Mouse (Mus musculus) MEL (cell line): ENCODE results near the gene Caskin1. TPM values are rescaled to one million over a fixed set of nuclear protein-coding genes. Genes with fewer than 3 reads are reported as not detected.

Experiments used
- DNase-seq: peaks from one replicate; pipeline ENCODE4 v3.0.0; 2011; ENCODE audit warnings: low read depth, low spot score
- H3K27ac ChIP-seq: 2 replicates; pipeline ENCODE4 v1.5.1; 2012; ENCODE audit warnings: low read depth, mild to moderate bottlenecking, control low read depth, low read length, moderate library complexity; ENCODE audit not compliant: control insufficient read depth
- H3K27me3 ChIP-seq, 2 experiments: fragments of 150-350 bp in 1 of 2; sonication (generic) in 1 of 2; 2 replicates each; pipeline ENCODE4 v1.6.1; 2012; ENCODE audit warnings: low read length in 2 of 2, mild to moderate bottlenecking in 2 of 2, improper control_type of control experiment in 1 of 2, moderate library complexity in 1 of 2; ENCODE audit not compliant: insufficient read depth in 2 of 2, control insufficient read depth in 1 of 2
- H3K36me3 ChIP-seq, 2 experiments: 2 replicates each; pipeline ENCODE4 v1.6.1; 2012 to 2014; ENCODE audit warnings: low read length in 2 of 2, improper control_type of control experiment in 1 of 2, inconsistent platforms in 1 of 2, mild to moderate bottlenecking in 1 of 2; ENCODE audit not compliant: insufficient read depth in 2 of 2, control insufficient read depth in 1 of 2
- H3K4me1 ChIP-seq, 2 experiments: fragments of 150-350 bp in 1 of 2; sonication (generic) in 1 of 2; 2 replicates each; pipeline ENCODE4 v1.6.1; 2012; ENCODE audit warnings: low read length in 2 of 2, improper control_type of control experiment in 1 of 2, mild to moderate bottlenecking in 1 of 2; ENCODE audit not compliant: insufficient read depth in 2 of 2, control insufficient read depth in 1 of 2
- H3K4me3 ChIP-seq, 2 experiments: fragments of 150-350 bp in 1 of 2; sonication (generic) in 1 of 2; 2 replicates each; pipeline ENCODE4 v1.5.1; 2012; ENCODE audit warnings: low read depth in 2 of 2, low read length in 2 of 2, mild to moderate bottlenecking in 2 of 2, moderate library complexity in 2 of 2, control low read depth in 1 of 2, improper control_type of control experiment in 1 of 2; ENCODE audit not compliant: control insufficient read depth in 1 of 2, insufficient read depth in 1 of 2
- H3K79me2 ChIP-seq: 2 replicates; pipeline ENCODE4 v1.6.1; 2012; ENCODE audit warnings: mild to moderate bottlenecking, low read length, moderate library complexity; ENCODE audit not compliant: control insufficient read depth, poor library complexity, insufficient read depth
- H3K9ac ChIP-seq: 2 replicates; pipeline ENCODE4 v1.6.1; 2012; ENCODE audit warnings: low read depth, mild to moderate bottlenecking, control low read depth, low read length, moderate library complexity; ENCODE audit not compliant: control insufficient read depth, poor library complexity, severe bottlenecking
- H3K9me3 ChIP-seq: fragments of 150-350 bp; sonication (generic); replicated peaks from 2 replicates; pipeline ENCODE4 v1.6.1; 2012; ENCODE audit warnings: mild to moderate bottlenecking, low read length, improper control_type of control experiment, moderate library complexity; ENCODE audit not compliant: insufficient read depth
- BHLHE40 ChIP-seq: IDR thresholded peaks from 2 replicates; pipeline ENCODE4 v1.6.1; 2012; ENCODE audit warnings: low read depth, mild to moderate bottlenecking, inconsistent platforms, low read length, improper control_type of control experiment, borderline replicate concordance
- CTCF ChIP-seq, 3 experiments: IDR thresholded peaks in 2 of 3; conservative IDR thresholded peaks in 1 of 3; 2 replicates each; pipeline ENCODE4 v1.5.1; 2011 to 2012; ENCODE audit warnings: low read length in 3 of 3, low read depth in 2 of 3, mild to moderate bottlenecking in 2 of 3, improper control_type of control experiment in 1 of 3, inconsistent platforms in 1 of 3, mixed read lengths in 1 of 3, moderate library complexity in 1 of 3; ENCODE audit not compliant: control insufficient read depth in 1 of 3, insufficient read depth in 1 of 3, poor library complexity in 1 of 3, severe bottlenecking in 1 of 3
- E2F4 ChIP-seq: IDR thresholded peaks from 2 replicates; pipeline ENCODE4 v1.6.1; 2011; ENCODE audit warnings: low read depth, low read length, improper control_type of control experiment, borderline replicate concordance
- EP300 ChIP-seq, 2 experiments: IDR thresholded peaks; 2 replicates each; pipeline ENCODE4 v1.6.1; 2011; ENCODE audit warnings: improper control_type of control experiment in 2 of 2, low read length in 2 of 2, low read depth in 1 of 2, mild to moderate bottlenecking in 1 of 2
- GABPA ChIP-seq: IDR thresholded peaks from 2 replicates; pipeline ENCODE4 v1.6.1; 2012; ENCODE audit warnings: low read depth, mild to moderate bottlenecking, inconsistent platforms, low read length, improper control_type of control experiment, moderate library complexity
- MAFK ChIP-seq: IDR thresholded peaks from 2 replicates; pipeline ENCODE4 v1.6.1; 2011; ENCODE audit warnings: low read depth, mild to moderate bottlenecking, low read length, improper control_type of control experiment, borderline replicate concordance
- MAX ChIP-seq: IDR thresholded peaks from 2 replicates; pipeline ENCODE4 v1.6.1; 2011; ENCODE audit warnings: low read length, improper control_type of control experiment
- MEF2A ChIP-seq: IDR thresholded peaks from 2 replicates; pipeline ENCODE4 v1.6.1; 2014; ENCODE audit warnings: low read depth, mild to moderate bottlenecking, inconsistent platforms, low read length, improper control_type of control experiment; ENCODE audit not compliant: poor library complexity, insufficient replicate concordance, severe bottlenecking; ENCODE audit errors: extremely low read depth
- MXI1 ChIP-seq: IDR thresholded peaks from 2 replicates; pipeline ENCODE4 v1.6.1; 2011; ENCODE audit warnings: mild to moderate bottlenecking, low read depth, low read length, improper control_type of control experiment
- NRF1 ChIP-seq: IDR thresholded peaks from 2 replicates; pipeline ENCODE4 v1.6.1; 2014; ENCODE audit warnings: low read depth, mild to moderate bottlenecking, inconsistent platforms, low read length, improper control_type of control experiment, moderate library complexity; ENCODE audit not compliant: poor library complexity, insufficient read depth, severe bottlenecking
- POLR2AphosphoS2 ChIP-seq: IDR thresholded peaks from 2 replicates; pipeline ENCODE4 v1.6.1; 2011; ENCODE audit warnings: low read length, improper control_type of control experiment
- POLR2AphosphoS5 ChIP-seq: IDR thresholded peaks from 2 replicates; pipeline ENCODE4 v1.6.1; 2012; ENCODE audit warnings: low read depth, borderline replicate concordance, mild to moderate bottlenecking, inconsistent platforms, low read length, moderate library complexity, mixed read lengths
- RAD21 ChIP-seq: IDR thresholded peaks from 2 replicates; pipeline ENCODE4 v1.6.1; 2011; ENCODE audit warnings: mild to moderate bottlenecking, low read depth, low read length, improper control_type of control experiment
- TCF12 ChIP-seq: IDR thresholded peaks from 2 replicates; pipeline ENCODE4 v1.6.1; 2014; ENCODE audit warnings: low read depth, mild to moderate bottlenecking, inconsistent platforms, low read length, improper control_type of control experiment, moderate library complexity
- UBTF ChIP-seq: IDR thresholded peaks from 2 replicates; pipeline ENCODE4 v1.6.1; 2012; ENCODE audit warnings: low read depth, mild to moderate bottlenecking, inconsistent platforms, low read length, improper control_type of control experiment, moderate library complexity, borderline replicate concordance; ENCODE audit not compliant: insufficient read depth
- USF1 ChIP-seq: IDR thresholded peaks from 2 replicates; pipeline ENCODE4 v1.6.1; 2014; ENCODE audit warnings: low read depth, mild to moderate bottlenecking, inconsistent platforms, low read length, improper control_type of control experiment, moderate library complexity
- USF2 ChIP-seq, 2 experiments: IDR thresholded peaks; 2 replicates each; pipeline ENCODE4 v1.6.1; 2011 to 2012; ENCODE audit warnings: improper control_type of control experiment in 2 of 2, low read length in 2 of 2, borderline replicate concordance in 1 of 2, inconsistent platforms in 1 of 2, low read depth in 1 of 2, mild to moderate bottlenecking in 1 of 2; ENCODE audit not compliant: insufficient read depth in 1 of 2
- ZC3H11A ChIP-seq: IDR thresholded peaks from 2 replicates; pipeline ENCODE4 v1.6.1; 2012; ENCODE audit warnings: low read depth, mild to moderate bottlenecking, inconsistent platforms, low read length, improper control_type of control experiment
- ZKSCAN1 ChIP-seq: IDR thresholded peaks from 2 replicates; pipeline ENCODE4 v1.6.1; 2012; ENCODE audit warnings: low read depth, mild to moderate bottlenecking, inconsistent platforms, low read length, improper control_type of control experiment, moderate library complexity
- ZMIZ1 ChIP-seq: IDR thresholded peaks from 2 replicates; pipeline ENCODE4 v1.6.1; 2012; ENCODE audit warnings: low read depth, mild to moderate bottlenecking, inconsistent platforms, low read length, improper control_type of control experiment, moderate library complexity
- polyA plus RNA-seq, 2 experiments: library from polyadenylated mRNA; stranded (reverse) in 1 of 2; unstranded in 1 of 2; fragments of >175 nt in 1 of 2; fragments of >200 nt in 1 of 2; gene quantifications; 2 replicates each; pipeline versions ENCODE4 v1.2.1 to v1.2.4; 2012; ENCODE audit warnings: low replicate concordance in 2 of 2, low read depth in 1 of 2; ENCODE audit not compliant: insufficient read length in 2 of 2, insufficient read depth in 1 of 2, missing spikeins in 1 of 2
- total RNA-seq: library from RNA; depleted of rRNA; stranded (reverse); fragments of 300-350 nt; gene quantifications from 2 replicates; pipeline ENCODE4 v1.2.3, GENCODE M21; 2012

The Caskin1 gene
- total and polyA plus RNA-seq, 3 experiments: 0.04 to 0.38 TPM; not detected in 1

DNA sequence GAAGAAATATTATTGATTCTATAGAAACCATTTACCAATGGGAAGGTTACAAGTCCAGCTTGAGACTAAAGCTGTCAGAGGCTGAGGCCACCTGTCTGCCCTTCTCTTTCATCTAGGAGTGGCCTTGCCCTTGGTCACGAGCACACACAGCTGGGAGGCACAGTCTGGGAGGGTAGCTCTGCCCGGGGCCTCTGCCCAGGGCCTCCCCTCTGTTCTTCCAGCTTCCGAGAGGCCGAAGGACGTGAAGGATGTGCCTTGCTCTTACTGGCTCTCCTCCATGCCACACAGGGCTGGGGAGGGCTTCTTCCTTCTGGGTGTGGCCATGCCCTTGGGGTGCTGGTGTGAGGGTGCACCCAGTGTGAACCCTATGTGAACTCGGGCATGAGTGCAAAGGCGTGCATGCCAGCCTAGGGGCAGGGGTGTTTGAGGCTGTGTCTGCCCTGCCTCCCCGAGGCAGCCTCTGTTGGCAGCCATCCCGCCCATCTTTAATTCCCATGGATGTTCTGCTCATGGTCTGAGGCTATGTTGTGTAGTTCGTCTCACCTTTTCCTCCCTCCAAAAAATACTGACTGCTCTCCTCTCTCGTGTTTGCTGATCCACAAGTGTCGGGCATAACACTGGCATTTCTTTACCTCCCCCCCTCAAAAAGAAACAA, 19.5 kb downstream of the Caskin1 start:
- no peak for DNase-seq
- Histone ChIP-seq H3K9me3 (no peaks in the 10 kb centered on the region), H3K4me3 (no peak overlapping the region), H3K27me3 (no peaks in the 10 kb centered on the region), H3K79me2 (no peaks in the 10 kb centered on the region), H3K9ac (no peak overlapping the region), H3K36me3 (no peaks in the 10 kb centered on the region; a peak in 1 of 4 replicates), H3K4me1 (no peaks in the 10 kb centered on the region), H3K27ac (no peak overlapping the region)
- TF ChIP-seq RAD21: no peak
- TF ChIP-seq BHLHE40: no peak
- TF ChIP-seq EP300 (IDR thresholded peaks at IDR 0.05; ENCODE audit: low read depth in 1 of 2, low read length in 2 of 2): no peak
- TF ChIP-seq E2F4: no peak
- no peak for TF ChIP-seq MAX
- TF ChIP-seq MEF2A: no peak
- TF ChIP-seq UBTF: no peak
- no peak for TF ChIP-seq MAFK
- no peak for TF ChIP-seq ZMIZ1
- no peak for TF ChIP-seq CTCF (IDR thresholded peaks at IDR 0.05 in 2 of 3, conservative IDR thresholded peaks at IDR 0.05 in 1 of 3; ENCODE audit: control insufficient read depth in 1 of 3, insufficient read depth in 1 of 3, low read depth in 2 of 3, low read length in 3 of 3, poor library complexity in 1 of 3, severe bottlenecking in 1 of 3)
- TF ChIP-seq ZKSCAN1: no peak
- no peak for TF ChIP-seq MXI1
- no peak for TF ChIP-seq POLR2AphosphoS5
- TF ChIP-seq POLR2AphosphoS2: no peak
- TF ChIP-seq TCF12: no peak
- no peak for TF ChIP-seq ZC3H11A
- TF ChIP-seq NRF1: no peak
- no peak for TF ChIP-seq USF2 (IDR thresholded peaks at IDR 0.05; ENCODE audit: borderline replicate concordance in 1 of 2, insufficient read depth in 1 of 2, low read depth in 1 of 2, low read length in 2 of 2)
- TF ChIP-seq GABPA: no peak
- no peak for TF ChIP-seq USF1
